Mouse (Mus musculus): ENCODE data around the gene Eif4e2. TPM values are rescaled to one million over a fixed set of nuclear protein-coding genes. Genes with fewer than 3 reads are reported as not detected.

Eif4e2 gene
- polyA plus RNA-seq, 1 experiment from 2014 or later, result 91.7 TPM

DNA sequence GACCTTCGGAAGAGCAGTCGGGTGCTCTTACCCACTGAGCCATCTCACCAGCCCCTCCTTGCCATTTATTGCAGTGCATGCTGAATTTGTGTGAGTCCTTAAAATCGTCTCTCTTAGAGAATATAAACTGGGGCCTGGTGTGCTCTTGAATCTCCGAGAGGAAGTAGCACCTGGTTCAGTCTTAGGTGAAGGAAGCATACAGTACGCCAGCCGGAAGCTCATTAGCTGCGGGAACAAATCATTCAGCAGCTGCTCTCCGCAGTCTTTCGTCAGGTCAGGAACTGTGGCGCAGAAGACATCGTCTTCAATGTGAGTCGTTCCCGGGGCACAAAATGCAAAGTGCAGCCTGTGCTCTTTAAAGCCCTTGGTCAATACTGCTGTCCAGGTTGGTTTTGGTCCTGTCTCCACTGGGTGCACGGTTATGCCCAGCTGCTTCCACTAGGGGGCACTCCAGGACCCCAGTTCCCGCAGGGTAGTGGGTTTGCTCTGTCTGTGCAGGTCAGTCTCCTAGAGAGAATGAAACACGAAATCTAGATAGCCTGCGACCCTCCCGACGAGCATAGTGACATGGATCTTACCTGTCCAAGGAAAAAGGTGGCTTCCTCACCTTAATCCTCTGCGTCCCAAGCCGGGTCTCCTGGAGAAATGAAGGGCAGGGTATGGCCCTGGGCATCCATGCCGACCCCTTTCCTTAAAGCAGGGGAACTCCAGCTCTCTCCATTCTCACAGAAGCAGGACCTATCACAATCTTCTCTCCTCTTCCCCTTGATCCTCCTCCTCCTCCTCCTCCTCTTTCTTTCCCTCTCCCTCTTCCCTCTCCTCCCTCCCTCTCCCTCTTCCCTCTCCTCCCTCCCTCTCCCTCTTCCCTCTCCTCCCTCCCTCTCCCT lies 32.5 kb downstream of the Eif4e2 start:
- Histone ChIP-seq H3K27ac (no peak overlapping the region), H3K4me2 (peak overlapping the region; percentile 14; the same call in 1 of the 2 replicates), H3K27me3 (replicated peaks) (no peaks in the 10 kb centered on the region), H3K36me3 (replicated peaks) (no peaks in the 10 kb centered on the region), H3K4me3 (no peak overlapping the region), H3K9ac (no peak overlapping the region), H3K9me3 (no peaks in the 10 kb centered on the region), H3K4me1 (no peaks in the 10 kb centered on the region)
- WGBS, result 27% methylated on average over 22 of the region's 22 CpGs
- ATAC-seq (replicated peaks), result peak; percentile 86

DNA sequence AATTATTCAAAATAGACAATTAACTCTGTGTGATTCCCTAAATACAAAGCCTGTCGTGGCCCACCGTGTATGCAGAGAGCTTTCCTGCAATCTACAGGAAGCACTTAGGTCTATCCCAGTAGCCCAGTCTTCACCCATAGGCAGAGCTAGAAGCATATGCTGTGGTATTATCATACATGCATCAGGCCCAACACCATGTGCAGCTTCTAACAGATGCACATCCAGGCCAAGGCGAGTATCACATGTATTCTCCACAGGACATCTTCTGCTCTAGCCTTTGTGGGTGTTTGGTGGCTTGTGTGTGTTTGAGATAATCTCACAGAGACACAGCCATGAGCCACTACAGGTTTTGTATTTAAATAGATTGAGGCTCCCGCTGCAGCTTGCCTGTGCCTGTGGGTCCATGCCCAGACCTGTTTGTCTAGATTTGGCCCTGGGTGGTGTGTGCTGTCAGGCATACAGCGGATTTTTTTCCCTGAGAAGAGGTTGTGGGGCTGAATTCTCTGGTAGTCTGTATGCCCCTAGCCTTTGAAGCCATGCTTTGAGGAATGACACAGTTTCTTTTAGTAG lies 38.4 kb downstream of the Eif4e2 start:
- no peaks in the 10 kb centered on the region for H3K27me3 ChIP-seq (replicated peaks)
- no peaks in the 10 kb centered on the region for H3K36me3 ChIP-seq (replicated peaks)
- H3K27ac ChIP-seq, result no peak overlapping the region
- 54% methylated on average over 5 of the region's 5 CpGs for WGBS
- H3K4me2 ChIP-seq, result no peak overlapping the region
- H3K9ac ChIP-seq, result no peak overlapping the region
- no peak for ATAC-seq (replicated peaks)
- H3K9me3 ChIP-seq, result no peaks in the 10 kb centered on the region
- H3K4me3 ChIP-seq, result no peak overlapping the region
- no peaks in the 10 kb centered on the region for H3K4me1 ChIP-seq

GRCm38 (mm10) chr1:87255173-87255572 lies 41.5 kb downstream of the Eif4e2 start:
- Histone ChIP-seq H3K4me3 (no peak overlapping the region), H3K27me3 (replicated peaks) (peaks cover 8% of the 10 kb centered on the region), H3K27ac (no peak overlapping the region), H3K9ac (no peak overlapping the region), H3K4me1 (no peaks in the 10 kb centered on the region), H3K9me3 (no peaks in the 10 kb centered on the region), H3K4me2 (no peak overlapping the region), H3K36me3 (replicated peaks) (no peaks in the 10 kb centered on the region)
- WGBS, result 73% methylated on average over 4 of the region's 4 CpGs
- no peak for ATAC-seq (replicated peaks)

DNA sequence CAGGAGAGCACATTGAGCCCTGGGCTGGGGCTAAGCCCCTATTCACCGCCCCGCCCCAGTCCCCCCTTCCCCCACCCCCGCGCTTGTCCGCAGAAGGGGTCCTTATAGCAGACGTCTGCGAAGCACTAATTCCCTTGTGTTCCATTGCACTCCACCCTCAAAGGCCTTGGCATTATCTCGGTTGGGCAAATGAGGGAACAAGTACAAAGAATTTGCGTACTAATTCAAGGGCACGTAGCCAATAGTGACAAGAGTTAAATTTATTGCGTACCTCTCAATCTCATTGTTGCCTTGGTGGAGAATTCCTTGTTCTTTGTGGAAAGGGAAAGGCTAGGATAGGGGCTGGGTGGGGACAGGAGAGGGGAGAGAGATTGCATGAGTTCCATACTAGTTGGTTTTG lies 44.0 kb downstream of the Eif4e2 start:
- no peak for ATAC-seq (replicated peaks)
- no peaks in the 10 kb centered on the region for H3K9me3 ChIP-seq
- 16% methylated on average over 11 of the region's 11 CpGs for WGBS

GRCm38 (mm10) chr1:87258484-87258883 lies 44.8 kb downstream of the Eif4e2 start:
- Histone ChIP-seq H3K27ac (no peak overlapping the region), H3K36me3 (replicated peaks) (no peaks in the 10 kb centered on the region), H3K4me1 (0 out of 2 replicates have a peak, but pooled peaks cover 3% of the 10 kb centered on the region), H3K4me3 (no peak overlapping the region), H3K27me3 (replicated peaks) (peaks cover 28% of the 10 kb centered on the region), H3K9ac (no peak overlapping the region), H3K9me3 (no peaks in the 10 kb centered on the region), H3K4me2 (no peak overlapping the region)
- no peak for ATAC-seq (replicated peaks)
- 16% methylated on average over 14 of the region's 14 CpGs for WGBS

More for the DNA sequence above, 44.0 kb downstream of the Eif4e2 start:
- Histone ChIP-seq H3K4me2 (no peak overlapping the region), H3K4me3 (no peak overlapping the region), H3K36me3 (replicated peaks) (no peaks in the 10 kb centered on the region), H3K9ac (no peak overlapping the region), H3K27ac (no peak overlapping the region), H3K27me3 (replicated peaks) (peaks cover 21% of the 10 kb centered on the region), H3K4me1 (no peaks in the 10 kb centered on the region)

GRCm38 (mm10) chr1:87259316-87259715 lies 45.6 kb downstream of the Eif4e2 start:
- H3K9me3 ChIP-seq, result no peaks in the 10 kb centered on the region
- no peak for ATAC-seq (replicated peaks)
- WGBS, result 90% methylated on average over 2 of the region's 2 CpGs
- H3K27me3 ChIP-seq (replicated peaks), result peaks cover 35% of the 10 kb centered on the region
- no peak overlapping the region for H3K9ac ChIP-seq
- H3K4me2 ChIP-seq, result no peak overlapping the region
- H3K36me3 ChIP-seq (replicated peaks), result no peaks in the 10 kb centered on the region
- peaks cover 10% of the 10 kb centered on the region for H3K4me1 ChIP-seq
- H3K27ac ChIP-seq, result no peak overlapping the region
- H3K4me3 ChIP-seq, result no peak overlapping the region

- Histone ChIP-seq H3K4me2 (no peak overlapping the region), H3K27me3 (replicated peaks) (peaks cover 60% of the 10 kb centered on the region), H3K9me3 (no peaks in the 10 kb centered on the region), H3K4me1 (peaks cover 26% of the 10 kb centered on the region), H3K27ac (no peak overlapping the region), H3K4me3 (no peak overlapping the region), H3K36me3 (replicated peaks) (no peaks in the 10 kb centered on the region), H3K9ac (no peak overlapping the region)
- WGBS, result 2% methylated on average over 9 of the region's 9 CpGs
- ATAC-seq (replicated peaks), result no peak
These were observed 49.5 kb downstream of the Eif4e2 start for GRCm38 (mm10) chr1:87263257-87263656.

DNA sequence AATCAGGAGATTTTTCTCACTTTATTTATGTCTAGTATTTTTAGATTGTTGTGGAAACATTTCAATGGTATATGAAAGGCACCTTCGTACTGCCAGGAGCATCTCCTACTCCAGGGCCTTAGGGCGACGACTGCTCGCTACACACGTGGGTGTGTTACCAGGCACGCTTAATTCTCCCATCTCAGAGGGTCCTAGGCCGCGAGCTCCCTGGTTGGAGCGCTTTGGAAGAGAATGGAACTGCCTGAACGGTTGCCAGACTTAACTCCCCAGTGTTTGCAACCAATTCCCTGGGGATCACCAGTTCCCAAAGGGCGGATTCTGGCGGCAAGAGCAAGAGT lies 50.1 kb downstream of the Eif4e2 start:
- 0 out of 2 replicates have a peak, but pooled peaks have one; percentile 58 for ATAC-seq (replicated peaks)
- WGBS, result 2% methylated on average over 12 of the region's 12 CpGs
- H3K4me3 ChIP-seq, result peak overlapping the region; percentile 45
- peak overlapping the region; percentile 93 for H3K4me2 ChIP-seq
- H3K4me1 ChIP-seq, result peaks cover 26% of the 10 kb centered on the region
- peaks cover 57% of the 10 kb centered on the region for H3K27me3 ChIP-seq (replicated peaks)
- no peak overlapping the region for H3K9ac ChIP-seq
- H3K9me3 ChIP-seq, result no peaks in the 10 kb centered on the region
- no peaks in the 10 kb centered on the region for H3K36me3 ChIP-seq (replicated peaks)
- H3K27ac ChIP-seq, result no peak overlapping the region

DNA sequence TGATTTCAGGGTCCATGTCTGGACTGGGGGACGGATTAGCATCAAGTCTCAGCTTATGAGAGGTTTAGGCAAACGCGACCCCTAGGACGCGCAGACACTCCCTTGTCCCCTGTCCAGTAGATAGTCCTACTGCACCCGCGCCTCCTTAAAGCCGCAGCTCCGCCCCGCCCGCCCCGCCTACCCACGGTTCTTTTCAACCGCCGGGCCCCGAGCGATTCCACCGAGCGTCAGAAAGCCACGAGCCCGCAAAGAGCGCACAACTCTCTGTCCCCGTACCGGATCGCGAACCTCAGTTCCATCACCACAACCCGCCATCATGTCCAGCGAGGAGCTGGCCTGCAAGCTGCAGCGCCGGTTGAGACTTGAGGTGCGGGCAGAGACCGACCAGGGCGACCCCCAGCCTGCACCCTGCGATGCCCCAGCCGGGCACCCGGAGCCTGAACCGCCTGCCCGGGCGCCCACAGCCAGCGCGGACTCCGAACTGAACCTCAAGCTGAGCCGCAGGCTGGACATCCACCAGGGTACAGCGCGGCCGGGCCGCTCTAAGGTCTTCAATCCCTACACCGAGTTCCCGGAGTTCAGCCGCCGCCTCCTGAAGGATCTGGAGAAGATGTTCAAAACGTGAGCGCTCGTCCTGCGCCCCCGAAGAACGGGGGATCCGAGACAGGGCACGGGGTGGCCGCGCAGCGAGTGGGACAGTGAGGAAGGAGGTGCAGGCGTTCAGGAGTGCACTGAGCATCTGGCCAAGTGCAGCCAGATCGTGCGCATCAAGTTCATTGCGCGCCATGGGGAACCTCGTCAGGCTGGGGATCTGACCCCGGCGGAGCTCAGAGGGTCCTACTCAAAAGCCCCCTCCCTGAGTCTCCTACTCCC lies 50.7 kb downstream of the Eif4e2 start, which contains the start of gene Efhd1:
Gene Efhd1, plus strand, starts transcription at position 230 of the 873 bp plus-strand sequence.
- Histone ChIP-seq H3K27ac (no peak within 1 kb of the TSS), H3K36me3 (replicated peaks) (no peaks in the 10 kb centered on the region), H3K27me3 (replicated peaks) (peaks cover 56% of the 10 kb centered on the region), H3K4me1 (peaks cover 26% of the 10 kb centered on the region), H3K9ac (peak within 1 kb of the TSS; percentile 29), H3K4me3 (peak within 1 kb of the TSS; percentile 45), H3K9me3 (no peaks in the 10 kb centered on the region), H3K4me2 (peak within 1 kb of the TSS; percentile 93)
- ATAC-seq (replicated peaks), result peak; percentile 49
- WGBS, result 1% methylated on average over 70 of the region's 70 CpGs

- 0% methylated on average over 13 of the region's 13 CpGs for WGBS
- Histone ChIP-seq H3K4me1 (peaks cover 26% of the 10 kb centered on the region), H3K27ac (no peak overlapping the region), H3K9ac (no peak overlapping the region), H3K4me2 (peak overlapping the region; percentile 93), H3K27me3 (replicated peaks) (peaks cover 53% of the 10 kb centered on the region), H3K36me3 (replicated peaks) (no peaks in the 10 kb centered on the region), H3K4me3 (peak overlapping the region; percentile 45), H3K9me3 (no peaks in the 10 kb centered on the region)
- peak; percentile 54; the same call in 1 of the 2 replicates for ATAC-seq (replicated peaks)
These were observed 51.5 kb downstream of the Eif4e2 start for GRCm38 (mm10) chr1:87265200-87265599.

DNA sequence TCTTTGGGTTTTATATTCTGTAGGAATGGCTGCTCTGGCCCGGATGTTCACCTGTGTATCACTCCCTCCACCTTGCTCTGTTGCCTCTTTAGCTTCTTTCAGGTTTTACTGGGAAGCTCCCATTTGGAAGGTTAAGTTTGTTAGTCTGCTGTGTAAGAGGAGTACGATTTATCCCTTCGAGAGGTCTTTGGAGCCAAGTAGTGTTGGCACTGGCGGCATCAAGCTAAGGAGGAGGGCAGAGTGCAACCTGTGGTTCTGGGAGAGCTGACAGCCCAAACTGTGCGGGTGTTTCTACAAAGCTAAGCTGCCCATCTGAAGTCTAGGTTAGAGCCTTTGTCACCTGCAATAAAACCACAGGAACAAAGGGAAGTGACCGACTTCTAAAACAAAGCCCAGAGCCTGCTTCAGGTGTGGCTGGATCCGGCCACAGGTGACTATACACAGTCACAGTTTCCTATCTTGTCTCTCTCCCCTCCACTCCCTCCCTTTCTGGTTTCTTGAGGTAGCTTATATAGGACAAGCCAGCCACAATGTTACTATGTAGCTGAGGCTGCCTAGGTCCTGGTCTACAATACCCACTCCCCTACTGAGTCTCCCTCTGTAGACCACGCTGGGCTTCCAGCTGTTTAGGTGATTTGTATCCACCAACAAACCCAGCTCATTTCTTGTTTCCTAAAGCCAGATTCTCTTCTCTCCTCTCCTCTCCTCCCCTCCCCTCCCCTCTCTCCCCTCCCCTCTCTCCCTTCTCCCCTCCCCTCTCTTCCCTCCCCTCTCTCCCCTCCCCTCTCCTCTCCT lies 52.8 kb downstream of the Eif4e2 start:
- H3K4me1 ChIP-seq, result peaks cover 34% of the 10 kb centered on the region

More for the DNA sequence above, 52.8 kb downstream of the Eif4e2 start:
- Histone ChIP-seq H3K27ac (no peak overlapping the region), H3K9ac (no peak overlapping the region), H3K27me3 (replicated peaks) (peaks cover 51% of the 10 kb centered on the region), H3K4me2 (no peak overlapping the region), H3K4me3 (no peak overlapping the region), H3K9me3 (no peaks in the 10 kb centered on the region), H3K36me3 (replicated peaks) (no peaks in the 10 kb centered on the region)
- WGBS, result 23% methylated on average over 8 of the region's 8 CpGs
- ATAC-seq (replicated peaks), result no peak
